Mouse (Mus musculus) heart, embryonic 11.5 days (tissue): ENCODE results near the gene 4930407I10Rik. TPM values are rescaled to one million over a fixed set of nuclear protein-coding genes. Genes with fewer than 3 reads are reported as not detected.

Experiments used
- polyA plus RNA-seq: library from polyadenylated mRNA; unstranded; fragments of >200 nt; fragmentation: Nextera tagmentation; extraction: Ambion mirVana; gene quantifications from 2 replicates; pipeline ENCODE4 v1.2.1, GENCODE M21; 2014

The 4930407I10Rik gene
- polyA plus RNA-seq, 1 experiment from 2014 or later: not detected

Other genes with a start within 250 kb of the 4930407I10Rik start
- 9.9 and 12.1 TPM in 2 replicates for gene Tob2, start 200.4 kb upstream of the 4930407I10Rik start, polyA plus RNA-seq
- gene Phf5a, start 187.2 kb upstream of the 4930407I10Rik start, polyA plus RNA-seq: 119 and 131 TPM in 2 replicates
- 398 and 483 TPM in 2 replicates for gene Aco2, start 186.8 kb upstream of the 4930407I10Rik start, polyA plus RNA-seq
- 120 and 121 TPM in 2 replicates for gene Polr3h, start 132.9 kb upstream of the 4930407I10Rik start, polyA plus RNA-seq
- 6.7 and 6.8 TPM in 2 replicates for gene Csdc2, start 122.4 kb upstream of the 4930407I10Rik start, polyA plus RNA-seq
- gene Pmm1, start 98.2 kb upstream of the 4930407I10Rik start, polyA plus RNA-seq: 22.5 and 22.6 TPM in 2 replicates
- gene 1700029P11Rik, start 78.6 kb upstream of the 4930407I10Rik start, polyA plus RNA-seq: not detected in 2 replicates
- gene Xrcc6, start 71.3 kb upstream of the 4930407I10Rik start, polyA plus RNA-seq: 80.9 and 81.0 TPM in 2 replicates
- 23.8 TPM in 2 replicates for gene Desi1, start 25.3 kb upstream of the 4930407I10Rik start, polyA plus RNA-seq
- gene Snu13, start 11.6 kb upstream of the 4930407I10Rik start, polyA plus RNA-seq: 193 and 203 TPM in 2 replicates
- not detected in 2 replicates for gene Mei1, start 10.8 kb downstream of the 4930407I10Rik start, polyA plus RNA-seq
- 9.5 and 9.6 TPM in 2 replicates for gene Ccdc134, start 68.8 kb downstream of the 4930407I10Rik start, polyA plus RNA-seq
- gene Srebf2, start 88.0 kb downstream of the 4930407I10Rik start, polyA plus RNA-seq: 82.3 and 88.1 TPM in 2 replicates
- gene Shisa8, start 153.7 kb downstream of the 4930407I10Rik start, polyA plus RNA-seq: 0.07 TPM in 1 of 2 replicates, not detected in the other
- gene Tnfrsf13c, start 165.2 kb downstream of the 4930407I10Rik start, polyA plus RNA-seq: 0.29 TPM in 1 of 2 replicates, not detected in the other
- 59.7 and 67.3 TPM in 2 replicates for gene Cenpm, start 185.6 kb downstream of the 4930407I10Rik start, polyA plus RNA-seq
- gene 1500009C09Rik, start 193.2 kb downstream of the 4930407I10Rik start, polyA plus RNA-seq: not detected in 2 replicates
- 5.0 and 6.2 TPM in 2 replicates for gene Sept3, start 215.7 kb downstream of the 4930407I10Rik start, polyA plus RNA-seq
- gene Wbp2nl, start 239.8 kb downstream of the 4930407I10Rik start, polyA plus RNA-seq: 0.40 and 0.56 TPM in 2 replicates